Mouse (Mus musculus): ENCODE data around the gene Mpeg1.

- TF ChIP-seq CTCF (IDR thresholded peaks at IDR 0.05; ENCODE audit: low read depth, low read length), result no peak
- no peak for TF ChIP-seq EP300 (IDR thresholded peaks at IDR 0.05; ENCODE audit: insufficient read depth, low read depth, low read length)
These were observed 3.1 kb downstream of the Mpeg1 start for GRCm38 (mm10) chr19:12463722-12464035.
